Mouse (Mus musculus) ovary, postnatal 10 days (tissue): ENCODE measurements around the gene Ric8a.
A peak's percentile ranks its signal among the peaks of the same experiment; 100 is the strongest.

Experiments used
- DNase-seq: peaks from one replicate; pipeline ENCODE4 v3.0.0; 2022; ENCODE audit warnings: low spot score

The Ric8a gene

GRCm38 (mm10) chr7:140846676-140847075 lies 10.1 kb upstream of the Ric8a start:
- DNase-seq, result no peak

GRCm38 (mm10) chr7:140847755-140848580 lies 8.8 kb upstream of the Ric8a start, which contains the start of gene Odf3:
Odf3 (plus strand) TSS chr7:140847805.
- DNase-seq, result no peak

GRCm38 (mm10) chr7:140848591-140848990 lies 8.2 kb upstream of the Ric8a start:
- DNase-seq, result no peak

- DNase-seq, result no peak
Observed at GRCm38 (mm10) chr7:140851916-140852315, 4.8 kb upstream of the Ric8a start.

- DNase-seq, result no peak
Observed at GRCm38 (mm10) chr7:140853386-140853785, 3.4 kb upstream of the Ric8a start.

- no peak for DNase-seq
Observed at GRCm38 (mm10) chr7:140854483-140854882, 2.3 kb upstream of the Ric8a start.

- no peak for DNase-seq
Observed at GRCm38 (mm10) chr7:140855181-140855580, 1.6 kb upstream of the Ric8a start.

GRCm38 (mm10) chr7:140855860-140856784 lies 635 bp upstream of the Ric8a start, which contains the start of gene Gm45785:
Gm45785 (minus strand) TSS chr7:140856331.
- DNase-seq, result peak; percentile 49

- no peak for DNase-seq
Observed at GRCm38 (mm10) chr7:140857550-140858505, 1.1 kb downstream of the Ric8a start, which contains the start of gene Bet1l. Bet1l (minus strand) TSS chr7:140857577.

GRCm38 (mm10) chr7:140858746-140859145 lies 2.0 kb downstream of the Ric8a start:
- DNase-seq, result no peak

- no peak for DNase-seq
Observed at GRCm38 (mm10) chr7:140859997-140860396, 3.2 kb downstream of the Ric8a start.

GRCm38 (mm10) chr7:140860728-140861127 lies 4.0 kb downstream of the Ric8a start:
- DNase-seq, result no peak

- DNase-seq, result no peak
Observed at GRCm38 (mm10) chr7:140864761-140865160, 8.0 kb downstream of the Ric8a start.

GRCm38 (mm10) chr7:140874224-140874623 lies 17.5 kb downstream of the Ric8a start:
- no peak for DNase-seq

GRCm38 (mm10) chr7:140877364-140877763 lies 20.6 kb downstream of the Ric8a start:
- no peak for DNase-seq

- no peak for DNase-seq
Observed at GRCm38 (mm10) chr7:140879355-140879754, 22.6 kb downstream of the Ric8a start.

- no peak for DNase-seq
Observed at GRCm38 (mm10) chr7:140880419-140880818, 23.7 kb downstream of the Ric8a start.

- DNase-seq, result no peak
Observed at GRCm38 (mm10) chr7:140880865-140881515, 24.2 kb downstream of the Ric8a start.

- peak; percentile 84 for DNase-seq
Observed at GRCm38 (mm10) chr7:140881696-140882468, 25.1 kb downstream of the Ric8a start, which contains the start of the genes Psmd13 and Sirt3. Psmd13 (plus strand) TSS chr7:140881968. Sirt3 (minus strand) TSS chr7:140882309.

- DNase-seq, result no peak
Observed at GRCm38 (mm10) chr7:140882469-140882803, 25.7 kb downstream of the Ric8a start.
